Mouse (Mus musculus) 3134 (cell line): ENCODE measurements around the gene Myh2.

Experiments used
- DNase-seq: peaks from one replicate; pipeline ENCODE4 v3.0.0-alpha.2; 2011; ENCODE audit warnings: low spot score; ENCODE audit not compliant: insufficient read length; ENCODE audit errors: extremely low read depth

Gene Myh2

GRCm38 (mm10) chr11:67236799-67237198 is 66.0 kb downstream of the Myh2 start:
- no peak for DNase-seq

GRCm38 (mm10) chr11:67237481-67238079 is 66.8 kb downstream of the Myh2 start, which contains the start of gene Myh4:
Gene Myh4 (plus strand): TSS chr11:67238029.
- no peak for DNase-seq

GRCm38 (mm10) chr11:67241051-67241450 is 70.2 kb downstream of the Myh2 start:
- DNase-seq = no peak
